Mouse (Mus musculus) heart, embryonic 15.5 days (tissue): ENCODE results near the gene Ddx59. TPM values are rescaled to one million over a fixed set of nuclear protein-coding genes. Genes with fewer than 3 reads are reported as not detected.

Experiments used
- ATAC-seq: fragments of 200-750 bp; cut with Nextera tagmentation; replicated peaks from 2 replicates; pipeline ENCODE4 v1.8.0; 2017; ENCODE audit warnings: low read depth, moderate TSS enrichment; ENCODE audit not compliant: insufficient number of reproducible peaks, insufficient read depth, low FRiP score
- H3K27ac ChIP-seq: fragments of 300-500 bp; sonication (generic); 2 replicates; pipeline ENCODE4 v1.5.1; 2015; ENCODE audit warnings: mild to moderate bottlenecking, inconsistent platforms
- H3K27me3 ChIP-seq: fragments of 300-500 bp; sonication (generic); 2 replicates; pipeline ENCODE4 v1.6.1; 2015; ENCODE audit warnings: inconsistent platforms
- H3K36me3 ChIP-seq: fragments of 300-500 bp; sonication (generic); 2 replicates; pipeline ENCODE4 v1.6.1; 2015; ENCODE audit warnings: mild to moderate bottlenecking, inconsistent platforms
- H3K4me1 ChIP-seq: fragments of 300-500 bp; sonication (generic); replicated peaks from 2 replicates; pipeline ENCODE4 v1.6.1; 2015; ENCODE audit warnings: inconsistent platforms
- H3K4me2 ChIP-seq: fragments of 300-500 bp; sonication (generic); 2 replicates; pipeline ENCODE4 v1.6.1; 2015; ENCODE audit warnings: inconsistent platforms, mild to moderate bottlenecking, moderate library complexity
- H3K4me3 ChIP-seq: fragments of 300-500 bp; sonication (generic); 2 replicates; pipeline ENCODE4 v1.5.1; 2015; ENCODE audit warnings: mild to moderate bottlenecking, inconsistent platforms
- H3K9ac ChIP-seq: fragments of 300-500 bp; sonication (generic); 2 replicates; pipeline ENCODE4 v1.6.1; 2015; ENCODE audit warnings: mild to moderate bottlenecking, inconsistent platforms
- H3K9me3 ChIP-seq: fragments of 300-500 bp; sonication (generic); replicated peaks from 2 replicates; pipeline ENCODE4 v1.6.1; 2016; ENCODE audit warnings: inconsistent platforms
- WGBS: fragments of 180-500 bp; shearing (Covaris S2); methylation state at CpG from one replicate; pipeline ENCODE4 v1.1.7; 2015; ENCODE audit warnings: mixed read lengths; 5-methylcytosine and 5-hydroxymethylcytosine counted together
- polyA plus RNA-seq: library from polyadenylated mRNA; unstranded; fragments of >200 nt; fragmentation: Nextera tagmentation; extraction: Ambion mirVana; gene quantifications from 2 replicates; pipeline ENCODE4 v1.2.1, GENCODE M21; 2015

The Ddx59 gene
- polyA plus RNA-seq, 1 experiment from 2014 or later, result 11.8 TPM

DNA sequence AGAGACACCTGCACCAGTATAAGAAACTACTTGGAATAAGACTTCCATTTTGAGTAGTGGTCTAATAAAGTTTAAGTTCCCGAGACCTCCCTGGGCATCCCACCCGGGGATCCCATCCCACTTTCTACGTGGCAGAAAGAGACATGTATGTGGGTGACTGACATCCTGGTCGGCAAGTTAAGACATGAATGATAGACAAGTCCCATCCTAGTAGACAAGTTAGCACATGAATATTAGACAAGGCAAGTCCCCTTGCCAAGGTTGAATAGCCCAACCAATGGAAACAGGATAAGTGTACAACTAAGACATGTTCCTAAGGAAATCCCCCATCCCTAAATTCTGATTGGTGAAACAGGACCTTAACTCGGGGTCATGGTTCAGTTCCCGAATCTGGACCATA is 34.5 kb downstream of the Ddx59 start:
- Histone ChIP-seq H3K4me2 (no peak overlapping the region), H3K36me3 (no peaks in the 10 kb centered on the region), H3K4me1 (no peaks in the 10 kb centered on the region), H3K27me3 (no peaks in the 10 kb centered on the region), H3K9ac (no peak overlapping the region), H3K9me3 (no peaks in the 10 kb centered on the region), H3K4me3 (no peak overlapping the region), H3K27ac (no peak overlapping the region)
- WGBS, result 82% methylated on average over 6 of the region's 6 CpGs
- no peak for ATAC-seq

DNA sequence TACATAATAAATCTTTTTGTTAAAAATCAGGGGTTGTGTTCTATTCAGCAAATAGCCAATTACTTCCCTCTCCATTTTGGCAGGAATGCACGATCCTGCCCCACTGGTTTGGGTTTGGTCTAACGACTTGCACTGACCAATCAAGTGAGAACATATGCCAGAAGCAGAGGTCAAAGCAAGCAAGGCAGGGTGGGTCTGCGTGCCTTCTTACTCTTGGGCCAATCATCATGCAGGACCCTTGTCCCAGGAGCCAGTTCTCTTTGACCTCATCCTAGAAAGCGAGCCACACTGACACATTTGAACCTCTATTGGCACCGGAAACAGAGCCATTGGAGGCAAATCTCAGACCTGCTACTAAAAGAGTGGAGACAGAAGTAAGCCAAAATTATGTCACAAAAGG is 35.1 kb downstream of the Ddx59 start:
- H3K27ac ChIP-seq, result no peak overlapping the region
- H3K4me1 ChIP-seq, result no peaks in the 10 kb centered on the region
- no peak overlapping the region for H3K4me3 ChIP-seq
- WGBS, result 75% methylated on average over 5 of the region's 5 CpGs
- H3K27me3 ChIP-seq, result no peaks in the 10 kb centered on the region
- no peak overlapping the region for H3K9ac ChIP-seq
- ATAC-seq, result no peak
- H3K9me3 ChIP-seq, result no peaks in the 10 kb centered on the region
- H3K4me2 ChIP-seq, result no peak overlapping the region
- H3K36me3 ChIP-seq, result no peaks in the 10 kb centered on the region

DNA sequence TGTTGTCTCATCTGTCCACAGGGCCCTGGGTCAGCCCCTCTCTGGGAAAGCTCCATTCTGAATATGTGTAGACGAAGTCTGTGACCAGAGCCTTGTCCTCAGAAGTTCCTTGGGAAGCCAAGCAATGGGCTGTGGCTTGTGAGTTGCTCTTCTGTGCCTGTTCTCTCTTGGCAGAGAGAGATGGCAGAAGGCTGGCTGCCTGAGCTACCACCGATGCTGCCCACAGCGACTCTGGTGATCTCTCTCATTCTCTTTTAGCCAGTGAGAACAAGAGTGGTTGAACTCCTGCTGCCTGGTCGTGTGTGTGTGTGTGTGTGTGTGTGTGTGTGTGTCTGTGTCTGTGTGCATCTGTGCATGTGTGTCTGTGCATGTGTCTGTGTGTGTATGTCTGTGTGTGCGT is 37.4 kb downstream of the Ddx59 start:
- no peaks in the 10 kb centered on the region for H3K27me3 ChIP-seq
- WGBS, result 73% methylated on average over 5 of the region's 5 CpGs
- ATAC-seq, result no peak
- H3K36me3 ChIP-seq, result no peaks in the 10 kb centered on the region
- H3K9ac ChIP-seq, result no peak overlapping the region
- H3K4me3 ChIP-seq, result no peak overlapping the region
- H3K27ac ChIP-seq, result no peak overlapping the region
- H3K4me2 ChIP-seq, result no peak overlapping the region
- H3K4me1 ChIP-seq, result no peaks in the 10 kb centered on the region
- no peaks in the 10 kb centered on the region for H3K9me3 ChIP-seq

DNA sequence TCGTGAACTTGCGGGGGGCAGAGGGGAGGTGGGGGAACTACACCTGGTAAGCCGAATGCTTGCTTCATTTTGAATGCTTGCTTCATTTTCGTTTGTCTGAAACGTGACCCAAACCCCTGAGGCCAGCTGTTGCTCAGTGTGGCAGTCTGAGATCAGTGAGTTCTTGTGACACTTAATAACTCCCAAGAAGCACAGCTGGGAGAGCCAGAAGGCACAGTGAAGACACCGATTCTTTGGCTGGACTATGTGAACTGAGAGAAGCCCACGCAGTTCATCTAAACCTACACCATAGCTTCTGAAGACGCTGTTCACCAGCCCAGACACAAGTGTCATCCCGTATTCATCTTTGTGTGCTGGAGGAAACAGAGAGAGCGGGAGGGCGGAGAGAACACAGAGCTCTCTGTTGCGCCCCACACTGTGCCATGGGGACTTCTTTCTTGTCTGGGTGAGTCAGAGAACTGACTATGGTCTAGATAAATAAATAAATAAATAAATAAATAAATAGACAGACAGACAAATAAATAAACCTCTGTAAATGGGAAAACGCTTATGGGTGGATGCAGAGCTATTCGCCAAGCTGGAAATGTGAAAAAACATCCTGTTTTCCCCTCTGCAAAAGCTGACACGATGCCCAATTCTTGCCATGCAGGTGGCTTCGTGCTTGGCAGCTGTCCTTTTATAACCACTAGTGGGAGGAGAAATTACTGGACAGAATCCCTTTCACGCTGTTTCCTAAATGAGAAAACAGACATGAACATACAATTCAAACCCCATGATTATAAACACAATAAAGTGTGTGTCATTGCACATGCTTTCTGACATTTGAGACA is 40.9 kb downstream of the Ddx59 start:
- no peaks in the 10 kb centered on the region for H3K27me3 ChIP-seq
- no peak overlapping the region for H3K4me3 ChIP-seq
- 0 out of 2 replicates have a peak, but pooled peaks cover 2% of the 10 kb centered on the region for H3K4me1 ChIP-seq
- no peak overlapping the region for H3K27ac ChIP-seq
- WGBS, result 79% methylated on average over 17 of the region's 17 CpGs
- no peak for ATAC-seq
- no peaks in the 10 kb centered on the region for H3K36me3 ChIP-seq
- no peak overlapping the region for H3K4me2 ChIP-seq
- H3K9ac ChIP-seq, result no peak overlapping the region
- no peaks in the 10 kb centered on the region for H3K9me3 ChIP-seq

DNA sequence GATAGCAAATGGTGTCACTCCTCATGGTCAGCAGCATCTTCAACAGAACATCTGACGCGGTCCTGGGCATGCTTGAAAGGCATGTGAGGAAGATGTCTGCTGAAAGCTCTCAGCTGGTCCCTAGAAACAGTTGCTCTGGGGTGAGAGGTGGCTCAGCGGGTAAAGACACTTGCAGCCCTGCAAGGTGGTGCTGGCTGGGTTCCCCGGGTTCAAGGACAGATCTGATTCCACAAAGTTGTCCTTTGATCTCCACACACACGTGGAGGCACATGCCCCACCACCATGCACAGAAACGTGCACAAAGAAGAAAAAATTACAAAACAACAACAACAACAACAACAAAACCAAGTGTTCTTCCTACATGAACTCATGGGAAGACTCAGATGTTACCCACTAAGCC is 41.7 kb downstream of the Ddx59 start:
- H3K27ac ChIP-seq, result no peak overlapping the region
- ATAC-seq, result no peak
- WGBS, result 73% methylated on average over 6 of the region's 6 CpGs
- H3K9me3 ChIP-seq, result no peaks in the 10 kb centered on the region
- H3K27me3 ChIP-seq, result no peaks in the 10 kb centered on the region
- no peak overlapping the region for H3K4me2 ChIP-seq
- H3K9ac ChIP-seq, result no peak overlapping the region
- no peaks in the 10 kb centered on the region for H3K36me3 ChIP-seq
- H3K4me1 ChIP-seq, result 0 out of 2 replicates have a peak, but pooled peaks cover 2% of the 10 kb centered on the region
- H3K4me3 ChIP-seq, result no peak overlapping the region

DNA sequence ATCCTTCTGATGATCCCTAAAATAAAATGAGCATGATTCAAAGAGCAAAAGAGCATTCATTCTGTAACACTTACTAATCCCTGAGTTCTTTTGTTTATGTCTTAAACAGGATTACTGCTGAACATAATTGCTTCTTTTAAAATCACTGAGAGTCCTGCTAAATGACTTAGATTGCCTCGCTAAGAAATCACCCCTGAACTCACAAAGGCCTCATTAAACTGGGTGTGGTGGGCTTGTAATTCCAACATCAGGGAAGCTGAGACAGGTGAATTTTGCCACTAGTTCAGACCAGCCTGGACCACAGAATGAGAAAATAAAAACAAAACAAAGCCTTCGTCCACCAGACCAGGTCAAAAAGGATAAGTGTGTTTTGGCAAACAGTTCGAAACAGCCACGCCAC is 42.3 kb downstream of the Ddx59 start:
- WGBS, result 75% methylated on average over 4 of the region's 4 CpGs
- Histone ChIP-seq H3K9me3 (no peaks in the 10 kb centered on the region), H3K36me3 (no peaks in the 10 kb centered on the region), H3K4me1 (0 out of 2 replicates have a peak, but pooled peaks cover 2% of the 10 kb centered on the region), H3K9ac (no peak overlapping the region), H3K4me2 (no peak overlapping the region), H3K4me3 (no peak overlapping the region), H3K27ac (no peak overlapping the region), H3K27me3 (no peaks in the 10 kb centered on the region)
- ATAC-seq, result no peak

DNA sequence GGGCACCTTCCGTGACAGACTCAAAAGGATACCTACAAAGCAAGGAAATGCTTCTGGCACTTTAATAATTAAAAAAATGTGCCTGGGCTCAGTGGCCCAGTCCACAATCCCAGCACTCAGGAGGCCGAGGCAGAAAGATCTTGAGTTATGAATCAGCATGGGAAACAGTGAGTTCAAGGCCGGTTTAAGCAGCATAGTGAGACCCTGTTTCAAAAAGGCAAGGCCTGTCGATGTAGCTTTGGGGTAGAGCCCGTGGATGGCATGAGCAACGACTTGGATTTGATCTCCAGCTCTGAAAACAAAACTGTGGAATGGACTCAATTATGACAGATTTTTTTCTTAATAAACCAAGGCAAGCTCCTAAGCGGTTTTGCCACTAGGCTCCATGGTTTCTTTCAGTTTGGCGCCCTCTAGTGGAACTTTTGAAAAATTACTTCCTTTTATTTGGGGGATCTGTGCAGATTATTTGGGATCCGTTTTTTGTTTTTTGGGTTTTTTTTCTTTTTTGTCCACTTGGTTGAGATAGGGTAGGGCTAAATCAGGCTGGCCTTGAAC is 43.7 kb downstream of the Ddx59 start:
- Histone ChIP-seq H3K9ac (no peak overlapping the region), H3K4me1 (0 out of 2 replicates have a peak, but pooled peaks cover 2% of the 10 kb centered on the region), H3K27ac (no peak overlapping the region), H3K4me3 (no peak overlapping the region), H3K36me3 (no peaks in the 10 kb centered on the region), H3K9me3 (no peaks in the 10 kb centered on the region), H3K27me3 (no peaks in the 10 kb centered on the region), H3K4me2 (no peak overlapping the region)
- 29% methylated on average over 9 of the region's 9 CpGs for WGBS
- ATAC-seq, result no peak

DNA sequence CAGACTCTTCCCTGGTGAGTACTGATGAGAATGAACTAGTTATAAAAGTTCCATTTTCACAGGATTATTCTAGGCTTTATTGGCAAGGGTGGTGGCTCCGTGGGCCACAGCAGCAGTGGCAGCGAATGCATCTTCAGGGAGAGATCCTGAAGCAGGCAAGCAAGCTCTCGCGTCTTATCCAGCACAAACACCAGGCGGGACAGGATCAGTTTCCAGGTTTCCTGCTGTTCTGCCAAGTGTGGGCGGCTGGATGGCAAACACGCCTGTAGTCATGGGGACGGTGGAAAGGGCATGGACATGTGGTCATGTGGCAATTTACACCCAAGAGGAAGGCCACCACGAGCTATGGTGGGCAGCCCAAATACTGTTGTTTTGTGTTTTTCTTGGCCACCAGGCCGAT is 47.4 kb downstream of the Ddx59 start:
- no peak overlapping the region for H3K4me3 ChIP-seq
- ATAC-seq, result no peak
- H3K9ac ChIP-seq, result no peak overlapping the region
- peaks cover 13% of the 10 kb centered on the region for H3K4me1 ChIP-seq
- no peaks in the 10 kb centered on the region for H3K36me3 ChIP-seq
- no peak overlapping the region for H3K4me2 ChIP-seq
- no peak overlapping the region for H3K27ac ChIP-seq
- WGBS, result 39% methylated on average over 10 of the region's 10 CpGs
- no peaks in the 10 kb centered on the region for H3K9me3 ChIP-seq
- no peaks in the 10 kb centered on the region for H3K27me3 ChIP-seq

DNA sequence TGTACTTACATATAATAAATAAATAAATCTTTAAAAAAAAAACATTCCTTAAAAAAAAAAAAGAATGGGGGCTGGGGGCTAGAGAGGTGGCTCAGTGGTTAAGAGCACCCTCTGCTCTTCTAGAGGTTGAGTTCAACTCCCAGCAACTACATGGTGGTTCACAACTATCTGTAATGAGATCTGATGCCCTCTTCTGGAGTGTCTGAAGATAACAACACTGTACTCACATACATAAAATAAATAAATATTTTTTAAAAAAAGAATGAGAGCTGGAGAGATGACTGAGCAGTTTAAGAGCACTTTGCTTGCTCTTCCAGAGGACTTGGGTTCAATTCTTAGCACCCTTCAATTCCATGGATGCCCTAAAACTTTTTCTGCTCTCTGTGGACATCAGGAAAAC is 50.1 kb downstream of the Ddx59 start:
- ATAC-seq, result no peak
- H3K9ac ChIP-seq, result no peak overlapping the region
- no peaks in the 10 kb centered on the region for H3K9me3 ChIP-seq
- H3K4me1 ChIP-seq, result peaks cover 14% of the 10 kb centered on the region
- H3K27ac ChIP-seq, result no peak overlapping the region
- peaks cover 4% of the 10 kb centered on the region; the same call in 1 of the 2 replicates for H3K36me3 ChIP-seq
- H3K4me2 ChIP-seq, result no peak overlapping the region
- no peak overlapping the region for H3K4me3 ChIP-seq
- no peaks in the 10 kb centered on the region for H3K27me3 ChIP-seq

DNA sequence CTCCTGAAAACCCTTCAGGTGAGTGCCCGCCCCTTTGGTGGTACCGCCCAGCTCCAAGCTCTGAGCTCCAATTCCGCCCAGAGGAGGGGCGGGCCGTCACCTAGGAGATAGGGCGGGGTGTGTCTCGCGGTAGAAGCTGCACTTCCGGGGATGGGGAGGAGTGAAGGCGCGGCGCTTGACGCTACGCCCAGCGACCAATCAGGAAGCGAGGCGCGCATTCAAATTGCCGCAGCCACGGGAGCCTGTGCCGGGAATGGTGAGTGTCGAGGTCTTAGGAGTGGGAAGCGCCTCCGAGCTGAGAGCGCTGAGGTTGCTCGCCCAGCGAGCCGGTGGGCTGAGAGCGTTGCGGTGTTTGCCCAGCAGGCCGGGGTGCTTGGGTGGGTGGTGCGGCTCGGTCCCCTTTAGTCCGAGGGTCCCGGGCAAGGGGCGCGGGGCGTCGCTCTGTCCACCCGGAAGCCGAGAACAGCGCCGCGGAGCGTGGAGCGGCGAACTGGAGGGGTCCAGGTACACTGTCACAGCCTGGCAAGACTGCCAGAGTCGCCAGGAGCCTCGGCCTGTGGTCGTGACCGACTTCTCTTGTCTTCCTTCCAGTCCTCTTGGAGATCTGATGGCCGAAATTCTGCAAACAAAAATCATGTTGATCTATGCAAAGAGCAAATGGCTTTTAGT is 51.2 kb downstream of the Ddx59 start, which contains the start of gene Kif14:
TSS of gene Kif14 (plus strand) at position 201 of the 669 bp plus-strand sequence.
- H3K4me3 ChIP-seq, result peak within 1 kb of the TSS; percentile 84
- peak within 1 kb of the TSS; percentile 47; the same call in 1 of the 2 replicates for H3K27ac ChIP-seq
- WGBS, result under 1% methylated on average over 52 of the region's 52 CpGs

DNA sequence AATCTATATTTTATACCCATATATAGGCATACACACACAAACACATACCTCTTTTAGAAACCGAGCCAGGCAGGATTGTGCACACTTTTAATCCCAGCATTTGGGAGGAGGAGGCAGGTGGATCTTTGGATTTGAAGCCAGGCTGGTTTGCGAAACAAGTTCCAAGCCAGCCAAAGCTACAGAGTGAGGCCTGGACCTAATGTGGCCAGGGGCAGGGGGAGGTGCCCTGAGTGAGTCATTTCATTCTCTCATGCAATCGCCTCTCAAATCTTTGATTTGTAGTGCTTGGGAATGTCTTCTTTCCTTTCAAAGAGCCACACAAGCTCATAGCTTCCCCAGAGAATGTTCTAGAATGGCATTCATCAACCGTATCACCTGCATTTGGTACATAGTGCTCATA is 54.3 kb downstream of the Ddx59 start:
- H3K9ac ChIP-seq, result no peak overlapping the region
- ATAC-seq, result no peak
- H3K27me3 ChIP-seq, result no peaks in the 10 kb centered on the region
- peaks cover 16% of the 10 kb centered on the region for H3K36me3 ChIP-seq
- H3K27ac ChIP-seq, result no peak overlapping the region
- peaks cover 14% of the 10 kb centered on the region for H3K4me1 ChIP-seq
- H3K4me2 ChIP-seq, result no peak overlapping the region
- 91% methylated on average over 4 of the region's 4 CpGs for WGBS
- H3K9me3 ChIP-seq, result no peaks in the 10 kb centered on the region
- no peak overlapping the region for H3K4me3 ChIP-seq

More for the DNA sequence above, 51.2 kb downstream of the Ddx59 start, which contains the start of gene Kif14:
- Histone ChIP-seq H3K9ac (peak within 1 kb of the TSS; percentile 69), H3K4me1 (peaks cover 14% of the 10 kb centered on the region), H3K9me3 (no peaks in the 10 kb centered on the region), H3K4me2 (peak within 1 kb of the TSS; percentile 99), H3K36me3 (peaks cover 4% of the 10 kb centered on the region; the same call in 1 of the 2 replicates), H3K27me3 (no peaks in the 10 kb centered on the region)
- ATAC-seq, result peak; percentile 100
